Mouse (Mus musculus) lung, embryonic 15.5 days (tissue): ENCODE measurements around the gene Cers2. TPM values are rescaled to one million over a fixed set of nuclear protein-coding genes. Genes with fewer than 3 reads are reported as not detected.

Experiments
- ATAC-seq: fragments of 200-750 bp; cut with Nextera tagmentation; 2 replicates; pipeline ENCODE4 v1.8.0; 2017; ENCODE audit warnings: moderate number of reproducible peaks, borderline replicate concordance; ENCODE audit not compliant: low FRiP score, low TSS enrichment; ENCODE audit errors: extremely low read depth
- H3K27ac ChIP-seq: fragments of 300-500 bp; sonication (generic); 2 replicates; pipeline ENCODE4 v1.5.1; 2015; ENCODE audit warnings: moderate library complexity, mild to moderate bottlenecking, inconsistent platforms
- H3K27me3 ChIP-seq: fragments of 300-500 bp; sonication (generic); 2 replicates; pipeline ENCODE4 v1.6.1; 2015; ENCODE audit warnings: inconsistent platforms
- H3K36me3 ChIP-seq: fragments of 300-500 bp; sonication (generic); 2 replicates; pipeline ENCODE4 v1.6.1; 2015; ENCODE audit warnings: inconsistent platforms
- H3K4me1 ChIP-seq: fragments of 300-500 bp; sonication (generic); 2 replicates; pipeline ENCODE4 v1.6.1; 2015; ENCODE audit warnings: inconsistent platforms
- H3K4me2 ChIP-seq: fragments of 300-500 bp; sonication (generic); 2 replicates; pipeline ENCODE4 v1.6.1; 2015; ENCODE audit warnings: inconsistent platforms, mild to moderate bottlenecking, moderate library complexity
- H3K4me3 ChIP-seq: fragments of 300-500 bp; sonication (generic); 2 replicates; pipeline ENCODE4 v1.5.1; 2015; ENCODE audit warnings: mild to moderate bottlenecking, inconsistent platforms
- H3K9ac ChIP-seq: fragments of 300-500 bp; sonication (generic); 2 replicates; pipeline ENCODE4 v1.6.1; 2015; ENCODE audit warnings: inconsistent platforms
- H3K9me3 ChIP-seq: fragments of 300-500 bp; sonication (generic); 2 replicates; pipeline ENCODE4 v1.6.1; 2016; ENCODE audit warnings: inconsistent platforms
- WGBS: fragments of 180-500 bp; shearing (Covaris S2); methylation state at CpG from one replicate; pipeline ENCODE4 v1.1.7; 2015; 5-methylcytosine and 5-hydroxymethylcytosine counted together
- polyA plus RNA-seq: library from polyadenylated mRNA; unstranded; fragments of >200 nt; fragmentation: Nextera tagmentation; extraction: Ambion mirVana; gene quantifications from 2 replicates; pipeline ENCODE4 v1.2.1, GENCODE M21; 2015

The Cers2 gene
- polyA plus RNA-seq, 1 experiment from 2014 or later: 203 TPM

GRCm38 (mm10) chr3:95292899-95293298 is 21.7 kb upstream of the Cers2 start:
- H3K4me3 ChIP-seq: no peak overlapping the region
- H3K4me1 ChIP-seq: no peaks in the 10 kb centered on the region
- no peak overlapping the region for H3K4me2 ChIP-seq
- no peaks in the 10 kb centered on the region for H3K27me3 ChIP-seq
- ATAC-seq: no peak
- no peak overlapping the region for H3K27ac ChIP-seq
- no peak overlapping the region for H3K9ac ChIP-seq
- H3K9me3 ChIP-seq: no peaks in the 10 kb centered on the region
- WGBS: 84% methylated on average over 2 of the region's 2 CpGs
- H3K36me3 ChIP-seq: peaks cover 50% of the 10 kb centered on the region

- no peak for ATAC-seq
- WGBS: 72% methylated on average over 11 of the region's 11 CpGs
- Histone ChIP-seq H3K27ac (no peak overlapping the region), H3K9ac (no peak overlapping the region), H3K36me3 (peaks cover 43% of the 10 kb centered on the region), H3K4me3 (no peak overlapping the region), H3K27me3 (no peaks in the 10 kb centered on the region), H3K9me3 (no peaks in the 10 kb centered on the region), H3K4me1 (no peaks in the 10 kb centered on the region), H3K4me2 (no peak overlapping the region)
These were observed 21.1 kb upstream of the Cers2 start for GRCm38 (mm10) chr3:95293537-95293936.

GRCm38 (mm10) chr3:95294316-95294715 is 20.3 kb upstream of the Cers2 start:
- H3K9me3 ChIP-seq: no peaks in the 10 kb centered on the region
- H3K27me3 ChIP-seq: no peaks in the 10 kb centered on the region
- no peaks in the 10 kb centered on the region for H3K4me1 ChIP-seq
- no peak overlapping the region for H3K4me2 ChIP-seq
- H3K27ac ChIP-seq: no peak overlapping the region
- 83% methylated on average over 7 of the region's 7 CpGs for WGBS
- no peak overlapping the region for H3K4me3 ChIP-seq
- peaks cover 38% of the 10 kb centered on the region for H3K36me3 ChIP-seq
- no peak for ATAC-seq
- H3K9ac ChIP-seq: no peak overlapping the region

GRCm38 (mm10) chr3:95294718-95295117 is 19.9 kb upstream of the Cers2 start:
- H3K36me3 ChIP-seq: peaks cover 36% of the 10 kb centered on the region
- no peak overlapping the region for H3K27ac ChIP-seq

GRCm38 (mm10) chr3:95295321-95296102 is 19.1 kb upstream of the Cers2 start:
- no peak for ATAC-seq
- Histone ChIP-seq H3K36me3 (peaks cover 32% of the 10 kb centered on the region), H3K9me3 (no peaks in the 10 kb centered on the region), H3K27ac (0 out of 2 replicates have a peak overlapping the region, but pooled peaks have one; percentile 1), H3K4me3 (no peak overlapping the region), H3K9ac (no peak overlapping the region), H3K27me3 (no peaks in the 10 kb centered on the region), H3K4me2 (no peak overlapping the region), H3K4me1 (no peaks in the 10 kb centered on the region)
- 66% methylated on average over 11 of the region's 11 CpGs for WGBS

More at GRCm38 (mm10) chr3:95294718-95295117, 19.9 kb upstream of the Cers2 start:
- H3K4me1 ChIP-seq: no peaks in the 10 kb centered on the region
- no peak for ATAC-seq
- H3K27me3 ChIP-seq: no peaks in the 10 kb centered on the region
- H3K9ac ChIP-seq: no peak overlapping the region
- no peaks in the 10 kb centered on the region for H3K9me3 ChIP-seq
- H3K4me3 ChIP-seq: no peak overlapping the region
- no peak overlapping the region for H3K4me2 ChIP-seq
- WGBS: 73% methylated on average over 5 of the region's 5 CpGs

- ATAC-seq: no peak; the same call in 1 of the 2 replicates
- WGBS: 8% methylated on average over 5 of the region's 5 CpGs
- Histone ChIP-seq H3K27ac (0 out of 2 replicates have a peak overlapping the region, but pooled peaks have one; percentile 1), H3K27me3 (no peaks in the 10 kb centered on the region), H3K4me3 (no peak overlapping the region), H3K9me3 (no peaks in the 10 kb centered on the region), H3K36me3 (peaks cover 32% of the 10 kb centered on the region), H3K4me2 (no peak overlapping the region), H3K4me1 (no peaks in the 10 kb centered on the region), H3K9ac (no peak overlapping the region)
These were observed 18.5 kb upstream of the Cers2 start for GRCm38 (mm10) chr3:95296103-95296469.

- H3K9ac ChIP-seq: no peak overlapping the region
- no peaks in the 10 kb centered on the region for H3K9me3 ChIP-seq
- no peak overlapping the region for H3K4me2 ChIP-seq
- no peak overlapping the region for H3K4me3 ChIP-seq
- no peak for ATAC-seq
- H3K4me1 ChIP-seq: no peaks in the 10 kb centered on the region
- WGBS: 60% methylated on average over 7 of the region's 7 CpGs
- H3K27me3 ChIP-seq: no peaks in the 10 kb centered on the region
- peaks cover 29% of the 10 kb centered on the region for H3K36me3 ChIP-seq
- H3K27ac ChIP-seq: no peak overlapping the region
These were observed 16.6 kb upstream of the Cers2 start for GRCm38 (mm10) chr3:95298018-95298417.

- no peak overlapping the region for H3K9ac ChIP-seq
- 68% methylated on average over 3 of the region's 3 CpGs for WGBS
- H3K36me3 ChIP-seq: peaks cover 8% of the 10 kb centered on the region; the same call in 1 of the 2 replicates
- no peak overlapping the region for H3K27ac ChIP-seq
- no peaks in the 10 kb centered on the region for H3K27me3 ChIP-seq
- H3K4me1 ChIP-seq: no peaks in the 10 kb centered on the region
- H3K9me3 ChIP-seq: no peaks in the 10 kb centered on the region
- no peak for ATAC-seq
- no peak overlapping the region for H3K4me2 ChIP-seq
- H3K4me3 ChIP-seq: no peak overlapping the region
These were observed 13.3 kb upstream of the Cers2 start for GRCm38 (mm10) chr3:95301204-95301796.

GRCm38 (mm10) chr3:95306244-95306643 is 8.3 kb upstream of the Cers2 start:
- no peak for ATAC-seq
- H3K36me3 ChIP-seq: no peaks in the 10 kb centered on the region
- no peaks in the 10 kb centered on the region for H3K9me3 ChIP-seq
- H3K4me1 ChIP-seq: no peaks in the 10 kb centered on the region
- no peak overlapping the region for H3K9ac ChIP-seq
- no peak overlapping the region for H3K4me2 ChIP-seq
- no peak overlapping the region for H3K27ac ChIP-seq
- H3K27me3 ChIP-seq: no peaks in the 10 kb centered on the region
- 58% methylated on average over 4 of the region's 4 CpGs for WGBS
- H3K4me3 ChIP-seq: no peak overlapping the region

- Histone ChIP-seq H3K27ac (no peak within 1 kb of the TSS), H3K4me1 (no peaks in the 10 kb centered on the region), H3K9ac (no peak within 1 kb of the TSS), H3K9me3 (no peaks in the 10 kb centered on the region), H3K36me3 (no peaks in the 10 kb centered on the region), H3K4me2 (no peak within 1 kb of the TSS), H3K27me3 (no peaks in the 10 kb centered on the region), H3K4me3 (no peak within 1 kb of the TSS)
- 27% methylated on average over 7 of the region's 7 CpGs for WGBS
- ATAC-seq: no peak
These were observed 7.5 kb upstream of the Cers2 start, which contains the start of gene Anxa9 for GRCm38 (mm10) chr3:95307100-95307499. TSS of gene Anxa9 (minus strand) at chr3:95307176.

- H3K27me3 ChIP-seq: no peaks in the 10 kb centered on the region
- H3K36me3 ChIP-seq: no peaks in the 10 kb centered on the region
- no peaks in the 10 kb centered on the region for H3K9me3 ChIP-seq
- ATAC-seq: no peak
- H3K4me1 ChIP-seq: peaks cover 13% of the 10 kb centered on the region
- no peak overlapping the region for H3K9ac ChIP-seq
- H3K27ac ChIP-seq: no peak overlapping the region
- no peak overlapping the region for H3K4me3 ChIP-seq
- no peak overlapping the region for H3K4me2 ChIP-seq
- WGBS: 50% methylated on average over 3 of the region's 3 CpGs
These were observed 4.1 kb upstream of the Cers2 start for GRCm38 (mm10) chr3:95310496-95310895.
